Mouse (Mus musculus) ES-CJ7 (cell line): ENCODE measurements at regions not wholly inside any gene's neighbourhood (a gene's known extent, or its start where the extent isn't known, plus 50 kb on each side); places are given as distances from the start of the nearest gene placed in this dataset.
A peak's percentile ranks its signal among the peaks of the same experiment; 100 is the strongest.

ENCODE experiments used
- DNase-seq: peaks from one replicate; pipeline ENCODE4 v3.0.0; 2011; ENCODE audit warnings: low read depth, low spot score

- DNase-seq: no peak
Measured at GRCm38 (mm10) chr5:125843259-125843658, 311.7 kb downstream of the Tmem132b start.

GRCm38 (mm10) chr5:125849722-125850121 lies 318.1 kb downstream of the Tmem132b start:
- peak; percentile 38 for DNase-seq

DNA sequence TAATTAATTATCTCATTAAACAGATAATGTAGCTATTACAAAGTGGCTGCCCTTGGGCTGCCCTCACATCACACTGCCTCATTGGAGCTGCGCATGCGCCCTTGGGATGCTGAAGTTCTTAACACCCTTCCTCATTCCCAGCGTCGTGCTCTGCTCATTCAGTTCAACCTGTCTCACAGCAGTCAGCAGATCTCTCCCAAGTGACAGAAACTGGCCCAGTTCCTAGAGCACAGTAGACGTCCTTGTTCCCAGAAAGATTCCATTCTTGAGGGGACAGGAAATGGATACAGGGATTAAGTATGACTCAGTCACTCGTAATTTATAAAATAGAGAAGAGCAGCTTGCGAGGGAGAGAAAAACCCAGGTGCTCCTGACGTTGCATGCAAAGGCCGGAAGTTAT lies 344.7 kb downstream of the Tmem132b start:
- no peak for DNase-seq

DNA sequence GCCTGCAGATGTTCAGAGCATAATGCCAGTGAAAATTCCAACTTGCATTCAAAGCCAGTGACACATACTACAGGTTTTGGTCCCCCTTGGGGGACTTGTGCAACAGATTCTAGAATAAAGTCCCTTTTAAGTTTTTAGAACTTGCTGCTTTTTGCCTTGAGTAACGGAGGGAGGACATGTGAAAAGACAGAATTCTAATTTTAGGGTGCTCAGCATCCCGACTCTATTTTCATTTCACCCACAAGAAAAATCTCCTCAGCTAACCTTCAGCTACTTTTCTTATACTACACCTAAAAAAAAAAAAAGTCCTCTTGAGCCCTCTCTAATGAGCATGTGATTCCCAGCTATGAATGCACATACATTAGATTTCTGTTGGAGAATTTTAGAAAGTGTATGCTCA lies 357.3 kb downstream of the Tmem132b start:
- DNase-seq: no peak

DNA sequence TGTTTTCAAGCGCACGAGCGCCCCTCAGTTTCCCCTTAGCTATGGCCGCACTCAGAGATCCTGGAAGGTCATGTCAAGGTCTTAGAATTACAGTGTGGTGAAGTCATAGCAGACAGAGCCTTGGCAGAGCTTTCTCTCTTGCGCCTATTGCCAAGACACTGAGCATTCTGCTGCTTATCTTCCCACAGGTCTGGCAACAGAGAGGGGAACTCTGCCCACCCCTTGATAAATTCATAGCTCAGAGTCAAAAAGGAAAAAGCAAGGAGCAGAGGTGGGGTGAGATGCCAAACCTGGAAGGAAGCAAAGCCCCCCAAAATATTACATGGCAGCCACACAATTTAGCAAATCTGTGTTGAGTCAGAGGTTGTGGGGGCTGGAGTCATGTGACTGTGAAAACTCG lies 362.3 kb downstream of the Tmem132b start:
- DNase-seq: no peak

DNA sequence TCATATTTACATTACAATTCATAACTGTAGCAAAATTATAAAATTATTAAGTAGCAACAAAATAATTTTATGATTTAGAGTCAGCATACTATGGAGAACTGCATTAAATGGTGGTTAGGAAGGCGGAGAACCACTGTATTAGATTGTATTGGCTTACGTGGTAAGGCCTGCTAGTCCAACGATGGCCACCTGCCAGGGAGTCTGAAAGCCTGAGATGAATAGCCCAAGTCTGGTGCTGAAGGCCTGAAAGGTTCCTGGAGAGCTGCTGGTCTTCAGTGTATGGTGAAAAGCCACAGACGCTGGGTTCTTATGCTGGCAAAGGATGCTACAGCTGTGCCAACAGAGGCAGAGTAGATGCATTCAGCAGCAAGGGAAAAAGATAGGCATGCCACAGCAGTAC lies 370.5 kb downstream of the Tmem132b start:
- DNase-seq: no peak

- DNase-seq: no peak
Measured at GRCm38 (mm10) chr5:125904426-125904825, 372.9 kb downstream of the Tmem132b start.

DNA sequence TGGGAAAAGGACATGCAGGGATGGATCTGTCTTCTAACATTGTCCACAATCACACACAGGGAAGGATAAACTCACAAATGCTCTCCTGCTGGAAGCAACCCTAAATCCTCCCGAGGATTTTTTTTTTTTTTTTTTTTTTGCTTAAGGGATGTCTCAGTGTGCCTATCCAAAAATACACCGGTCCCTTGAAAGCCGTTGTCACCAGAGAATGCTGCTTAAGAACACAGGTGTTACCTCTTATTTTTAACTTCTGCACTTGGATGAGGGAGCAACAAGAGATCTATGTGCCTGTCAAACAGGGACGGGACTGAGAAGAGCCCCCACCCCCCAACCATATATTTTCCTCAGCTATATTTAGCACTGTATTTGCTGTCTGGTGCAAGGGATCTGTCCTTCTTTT lies 375.8 kb downstream of the Tmem132b start:
- no peak for DNase-seq

DNA sequence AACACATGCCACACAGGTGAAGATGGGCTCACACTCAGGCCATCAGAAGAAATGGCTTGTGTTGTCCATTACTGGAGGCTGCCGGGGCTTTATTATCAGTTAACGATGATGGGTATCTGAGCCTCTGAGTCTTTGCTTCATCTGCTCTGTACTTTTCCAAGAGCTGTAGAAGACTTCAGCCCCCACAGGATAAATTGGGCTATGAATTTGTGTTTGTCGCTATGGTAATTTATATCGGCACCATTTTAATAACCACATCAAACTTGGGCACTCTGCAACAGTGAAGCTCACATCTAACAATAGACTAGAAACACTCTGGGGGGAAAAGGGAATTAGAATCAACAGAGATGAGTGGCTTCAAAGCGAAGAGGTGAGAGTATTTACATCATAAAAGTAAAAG lies 376.3 kb downstream of the Tmem132b start:
- no peak for DNase-seq

- DNase-seq: no peak
Measured at GRCm38 (mm10) chr5:125915857-125916256, 384.3 kb downstream of the Tmem132b start.

- DNase-seq: no peak
Measured at GRCm38 (mm10) chr5:125920965-125921364, 389.4 kb downstream of the Tmem132b start.

DNA sequence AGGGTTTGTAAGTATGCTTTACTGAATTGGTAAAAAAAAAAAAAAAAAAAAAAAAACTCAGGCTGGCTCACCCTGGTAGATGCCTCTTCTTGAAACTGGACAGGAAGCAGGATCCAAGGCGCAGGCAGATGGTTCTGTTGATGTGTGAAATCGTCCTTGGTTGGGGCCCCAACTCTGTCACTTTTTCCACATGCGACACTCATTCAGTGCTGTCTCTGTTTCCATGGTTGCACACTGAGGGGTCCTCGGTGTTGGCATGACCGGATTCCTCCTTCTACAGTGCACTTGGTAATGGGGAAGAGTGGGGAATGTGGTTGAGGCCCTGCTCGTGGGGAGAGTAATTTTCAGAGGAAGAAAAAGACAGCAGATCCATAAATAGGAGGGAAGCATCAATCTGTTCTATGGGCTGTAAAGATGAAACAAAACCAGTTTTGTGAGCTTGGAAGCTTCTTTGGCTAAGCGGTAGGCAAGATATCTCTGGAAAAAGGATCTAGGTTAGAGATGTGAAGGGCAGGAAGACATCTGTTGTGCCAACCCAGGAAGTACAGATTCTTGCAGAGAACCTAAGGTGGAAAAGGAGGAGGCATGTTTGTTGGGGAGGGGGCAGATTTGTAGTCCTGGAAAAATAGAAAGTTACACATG lies 394.4 kb downstream of the Tmem132b start:
- no peak for DNase-seq

DNA sequence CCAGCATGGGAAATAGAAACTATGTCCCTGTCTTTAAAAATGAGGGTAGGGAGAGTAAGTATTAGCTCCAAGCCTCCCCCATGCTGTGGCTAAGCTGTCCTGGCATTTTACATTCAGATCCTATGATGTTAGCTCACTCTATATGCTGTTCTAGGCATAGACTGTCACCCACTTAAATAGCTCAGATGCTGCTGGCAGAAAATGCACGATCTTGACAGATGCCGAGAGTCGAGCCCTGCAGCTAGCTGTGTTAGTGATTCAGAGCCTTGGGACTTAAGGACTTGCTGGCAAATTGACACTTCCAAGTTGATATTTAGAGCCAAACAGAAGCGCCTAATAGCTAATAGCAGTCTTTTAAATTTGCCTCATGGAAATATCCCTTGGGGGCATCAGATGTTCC lies 399.9 kb downstream of the Tmem132b start:
- no peak for DNase-seq

DNA sequence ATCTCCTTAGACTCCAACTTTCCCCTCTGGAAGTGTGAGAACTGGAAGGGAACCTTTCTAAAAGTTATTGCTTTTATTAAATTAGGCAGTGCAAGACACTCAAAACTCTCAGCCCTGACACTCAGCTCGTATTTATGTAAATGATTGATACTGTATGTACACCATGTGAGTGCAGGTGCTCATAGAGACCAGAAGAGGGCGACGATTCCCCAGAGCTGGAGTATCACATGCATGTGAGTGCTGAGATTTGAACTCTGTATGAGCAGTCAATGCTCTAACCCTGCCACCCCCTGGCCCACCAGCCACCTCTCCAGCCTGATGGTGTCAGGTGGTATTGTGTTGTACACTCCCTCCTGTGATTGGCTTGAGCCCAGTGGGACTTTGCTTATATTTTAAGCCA lies 407.8 kb downstream of the Tmem132b start:
- DNase-seq: peak; percentile 20

DNA sequence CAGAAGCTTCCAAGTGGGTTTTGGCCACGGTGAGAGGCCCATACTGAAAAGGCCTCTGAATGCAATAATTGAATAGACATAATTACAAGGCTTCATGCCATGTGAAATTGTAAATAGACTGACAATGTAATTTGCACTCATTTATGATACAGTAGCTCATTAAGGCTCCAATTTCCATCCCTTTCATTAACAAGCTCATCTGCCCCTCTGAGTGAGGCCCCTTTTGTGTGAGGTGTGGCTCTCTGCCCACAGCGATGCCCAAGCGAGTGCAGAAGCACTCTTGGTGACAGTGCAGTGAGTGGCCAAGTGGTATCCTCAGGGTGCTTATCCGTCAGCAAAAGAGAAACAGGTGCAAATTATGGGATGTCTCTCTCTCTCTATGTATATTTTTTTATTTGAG lies 415.2 kb downstream of the Tmem132b start:
- DNase-seq: no peak

DNA sequence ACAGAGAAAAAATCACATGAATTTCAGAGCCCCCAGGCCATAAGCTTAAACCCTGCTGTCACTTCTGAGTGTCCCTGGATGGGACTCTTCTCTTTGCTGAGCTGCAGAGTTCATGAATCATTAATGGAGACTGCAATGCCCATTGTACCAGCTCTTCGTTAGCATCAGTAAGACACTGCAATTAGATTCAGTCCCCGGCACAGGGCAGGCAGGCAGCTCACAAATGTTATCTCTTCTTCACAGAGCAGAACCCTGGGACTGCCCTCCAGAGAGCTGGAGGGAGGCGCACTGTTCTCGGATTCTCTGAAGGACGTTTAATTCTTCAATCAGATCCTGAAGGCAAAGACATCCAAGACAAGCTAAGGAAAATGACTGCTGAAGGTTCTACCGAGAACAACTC lies 420.1 kb downstream of the Tmem132b start:
- DNase-seq: peak; percentile 20

- DNase-seq: peak; percentile 64
Measured at GRCm38 (mm10) chr5:125964039-125964438, 432.5 kb downstream of the Tmem132b start.

- DNase-seq: no peak
Measured at GRCm38 (mm10) chr5:125968151-125968550, 436.6 kb downstream of the Tmem132b start.

GRCm38 (mm10) chr5:125974035-125974434 lies 442.5 kb downstream of the Tmem132b start:
- DNase-seq: peak; percentile 60

DNA sequence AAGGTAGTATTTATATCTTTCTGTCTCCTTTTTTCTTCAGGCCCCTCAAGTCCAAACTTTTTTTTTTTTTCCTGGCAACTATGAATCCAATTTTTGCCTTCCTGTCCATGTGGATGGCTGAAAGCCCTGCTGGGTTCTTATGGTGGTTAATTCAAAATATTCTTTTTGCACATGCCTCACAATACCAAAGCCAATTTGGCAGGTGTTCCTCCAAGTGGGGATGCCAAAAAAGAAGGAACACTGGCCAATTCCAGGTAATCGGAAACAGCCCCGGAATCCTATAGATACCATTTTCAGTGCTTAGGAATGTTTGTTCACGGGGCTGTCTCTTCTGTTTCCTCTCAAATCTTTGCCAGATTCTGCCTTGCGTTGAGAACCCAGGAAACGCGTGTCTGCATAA lies 448.2 kb downstream of the Tmem132b start:
- no peak for DNase-seq

DNA sequence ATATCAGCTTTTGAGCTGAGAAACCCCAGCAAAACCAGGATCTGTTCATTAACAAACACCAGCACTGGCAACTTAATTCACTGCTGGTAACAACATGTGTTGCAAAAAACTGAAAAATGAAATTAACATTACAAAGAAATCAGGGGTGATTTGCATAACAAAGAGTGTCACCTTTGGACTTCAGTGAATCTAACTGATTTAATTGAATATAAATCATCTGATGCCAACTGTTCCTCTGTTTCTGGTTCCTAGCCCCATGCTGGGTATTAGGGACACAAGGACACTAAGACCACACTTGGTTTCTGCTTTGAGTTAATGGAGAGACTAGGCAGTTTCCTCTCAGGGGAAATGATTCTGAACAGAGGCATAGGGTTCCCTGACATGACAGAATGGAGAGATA lies 453.8 kb downstream of the Tmem132b start:
- DNase-seq: no peak

- no peak for DNase-seq
Measured at GRCm38 (mm10) chr5:125997173-125997572, 465.6 kb downstream of the Tmem132b start.

- DNase-seq: no peak
Measured at GRCm38 (mm10) chr5:126007871-126008270, 476.3 kb downstream of the Tmem132b start.

DNA sequence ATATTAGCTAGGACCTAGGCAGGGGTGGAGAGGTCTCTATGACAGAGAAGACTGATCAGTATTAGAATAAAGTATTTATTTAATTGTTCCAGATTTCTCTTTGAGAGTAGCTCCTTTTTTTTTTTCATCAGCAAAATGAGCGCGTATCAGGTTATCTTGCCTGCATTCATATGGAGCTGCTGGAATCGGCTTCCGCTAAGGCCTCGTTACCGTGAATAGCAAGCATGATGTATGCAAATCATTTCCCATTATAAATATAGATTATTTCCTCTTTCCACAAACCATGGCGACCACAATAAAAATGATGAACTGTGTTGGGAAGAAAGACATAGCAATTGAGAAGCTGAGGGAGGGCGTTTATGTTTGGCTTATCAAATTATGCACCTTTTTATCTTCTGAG lies 476.7 kb downstream of the Tmem132b start:
- DNase-seq: no peak
